Mouse (Mus musculus): ENCODE results near the gene Rxrb.
A peak's percentile ranks its signal among the peaks of the same experiment; 100 is the strongest.

DNA sequence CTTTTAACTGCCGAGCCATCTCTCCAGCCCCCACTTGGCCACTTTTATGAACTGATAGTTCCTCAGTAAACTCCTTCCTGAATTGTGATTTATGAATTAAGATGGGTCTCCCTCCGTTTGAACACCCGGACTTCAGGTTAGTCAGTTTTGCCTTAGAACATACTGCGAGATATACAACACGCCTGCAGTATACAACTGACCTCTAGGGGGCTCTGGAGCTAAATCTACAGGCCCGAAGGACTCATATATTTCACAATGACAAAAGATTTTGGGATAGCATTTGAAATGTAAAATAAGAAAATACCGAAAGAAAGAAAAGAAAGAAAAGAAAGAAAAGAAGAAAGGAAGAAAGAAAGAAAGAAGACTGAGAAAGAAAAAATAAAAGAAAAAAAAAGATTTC is 43.7 kb downstream of the Rxrb start:
- TF ChIP-seq CTCF (conservative IDR thresholded peaks at IDR 0.05 in 1 of 2, IDR thresholded peaks at IDR 0.05 in 1 of 2; ENCODE audit: low read depth in 2 of 2, low read length in 2 of 2), result peak; percentile 59 to 79; a peak in 3 of 4 replicates
- TF ChIP-seq KAT2A (IDR thresholded peaks at IDR 0.05; ENCODE audit: insufficient replicate concordance, low read length), result no peak
- TF ChIP-seq POLR2AphosphoS2 (IDR thresholded peaks at IDR 0.05; ENCODE audit: low read depth, low read length), result no peak
- no peak for TF ChIP-seq PAX5 (IDR thresholded peaks at IDR 0.05; ENCODE audit: low read length)

All from CH12.LX (cell line).